Mouse (Mus musculus) right cerebral cortex, postnatal 36 days (tissue): ENCODE measurements around the gene C030005K15Rik.
"Not testable (repeated sequence)": the region's sequence is repeated elsewhere in the genome, so short reads cannot be mapped to it uniquely, and the experiment has no call there.

Experiments
- DNase-seq, 2 experiments: peaks; one replicate each; pipeline ENCODE4 v3.0.0; 2022; ENCODE audit warnings: low spot score in 2 of 2, mixed read lengths in 1 of 2

The C030005K15Rik gene

DNA sequence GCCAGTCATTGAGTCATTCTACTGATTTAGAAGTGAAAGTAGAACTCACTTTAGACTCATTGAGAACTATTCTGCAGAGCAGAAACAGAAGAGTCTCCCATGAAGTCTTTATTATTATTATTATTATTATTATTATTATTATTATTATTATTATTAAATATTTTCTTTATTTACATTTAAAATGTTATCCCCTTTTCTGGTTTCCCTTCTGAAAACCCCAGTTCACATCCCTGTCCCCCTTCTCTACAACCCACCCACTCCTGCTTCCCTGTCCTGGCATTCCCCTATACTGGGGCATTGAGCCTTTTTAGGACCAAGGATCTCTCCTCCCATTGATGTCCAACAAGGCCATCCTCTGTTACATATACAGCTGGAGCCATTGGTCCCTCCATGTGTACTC, at the start of gene C030005K15Rik:
TSS of gene C030005K15Rik (minus strand) at position 101 of the 400 bp plus-strand sequence.
- DNase-seq = not testable (repeated sequence)

DNA sequence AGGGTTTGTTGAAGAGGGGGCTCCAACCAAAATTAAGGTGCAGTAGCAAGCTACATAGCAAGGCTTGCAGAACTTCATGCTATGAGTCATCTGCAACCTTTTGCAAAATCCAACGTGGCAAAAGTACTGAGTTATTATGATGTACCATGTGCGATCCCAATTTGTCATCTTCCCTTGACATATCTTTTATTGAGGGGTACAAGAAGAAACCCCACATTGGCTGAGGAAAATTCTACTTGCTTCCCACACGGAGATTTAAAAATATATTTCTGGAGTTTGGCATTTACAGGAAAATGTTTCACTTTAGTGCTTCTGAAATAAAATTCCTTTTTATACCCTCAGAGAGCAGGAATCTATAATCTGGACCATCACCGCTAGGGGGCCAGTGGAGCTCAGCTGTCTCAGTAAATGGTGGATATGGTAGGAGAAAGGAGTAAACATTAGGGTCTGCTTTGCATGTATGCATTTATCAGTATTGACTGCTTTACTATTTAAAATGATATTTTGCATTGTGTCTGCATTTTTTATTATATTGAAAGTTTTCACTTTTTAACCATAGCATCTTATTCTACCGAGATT, 41.7 kb upstream of the C030005K15Rik start:
- DNase-seq = peak; percentile 11 to 48

DNA sequence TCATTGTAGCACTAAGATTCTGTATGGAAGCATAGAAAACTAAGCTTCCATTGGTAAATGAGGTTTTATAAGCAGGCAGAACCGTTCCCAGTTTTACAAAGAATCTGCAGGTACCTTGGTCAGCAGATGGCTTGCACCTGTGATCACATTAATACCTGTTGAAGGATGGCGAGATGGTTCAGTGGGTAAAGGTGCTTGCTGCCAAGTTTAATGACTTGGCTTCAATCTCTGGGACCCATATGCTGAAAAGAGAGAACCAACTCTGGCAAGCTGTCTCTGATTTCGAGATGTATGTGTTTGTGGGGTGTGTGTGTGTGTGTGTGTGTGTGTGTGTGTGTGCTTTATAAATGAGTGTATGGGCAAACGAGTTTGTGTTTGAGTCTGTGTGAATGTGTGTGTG, 27.3 kb upstream of the C030005K15Rik start:
- DNase-seq = no peak

DNA sequence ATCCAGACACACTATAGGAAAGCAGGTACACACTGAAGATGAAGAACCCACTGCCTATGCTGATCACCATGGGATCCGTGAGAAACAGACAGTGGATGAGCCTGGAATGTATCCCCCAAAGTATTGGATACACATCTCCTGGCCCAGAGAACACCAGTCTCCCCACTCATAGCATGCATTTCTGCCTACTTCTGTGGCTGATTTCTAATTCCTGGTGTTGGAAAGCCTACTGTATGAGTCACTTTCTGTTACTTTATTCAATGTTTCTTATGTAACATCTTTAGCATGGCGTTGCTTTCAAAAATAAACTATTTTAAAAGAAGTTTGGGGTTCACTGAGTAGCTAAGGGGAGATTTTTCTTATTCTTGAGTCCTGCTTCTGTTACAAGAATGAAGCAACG, 20.7 kb upstream of the C030005K15Rik start:
- DNase-seq = no peak

DNA sequence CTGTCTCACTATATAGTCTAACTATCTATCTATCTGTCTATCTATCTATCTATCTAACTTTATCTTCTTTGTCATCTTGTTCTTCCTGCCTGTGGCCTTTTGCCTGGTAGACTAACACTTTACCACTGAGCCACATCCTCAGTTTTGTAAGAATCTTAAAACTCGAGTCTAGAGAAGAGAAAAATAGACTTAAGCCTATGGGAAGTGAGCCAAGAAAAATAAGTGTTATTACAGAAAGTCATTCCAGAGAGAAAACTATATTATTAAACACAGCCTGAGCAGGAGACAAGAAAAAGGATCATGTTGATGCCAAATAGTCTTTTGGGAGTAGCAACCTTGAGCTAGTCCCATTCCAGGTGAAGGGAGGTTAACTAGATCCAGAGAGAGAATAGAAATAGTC, 626 bp downstream of the C030005K15Rik start:
- DNase-seq = no peak

DNA sequence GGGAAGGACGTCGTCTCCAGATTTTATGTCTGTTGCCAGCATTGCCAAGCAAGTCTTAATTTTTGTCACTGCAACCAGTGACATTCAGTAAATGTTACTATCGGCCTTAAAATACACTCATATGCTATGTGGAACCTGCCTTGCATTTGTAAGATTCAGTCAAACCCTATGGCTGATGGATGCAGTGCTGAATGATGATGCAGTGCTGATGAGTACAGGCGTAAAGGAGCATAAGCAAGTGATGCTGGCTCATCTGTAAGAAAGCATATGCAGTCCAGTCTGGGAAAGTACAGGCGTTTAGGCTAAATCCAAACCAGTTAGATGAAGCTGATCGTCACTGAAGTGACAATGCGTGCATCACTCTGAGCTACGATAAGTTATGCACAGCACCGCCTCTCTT, 3.8 kb downstream of the C030005K15Rik start:
- no peak for DNase-seq

DNA sequence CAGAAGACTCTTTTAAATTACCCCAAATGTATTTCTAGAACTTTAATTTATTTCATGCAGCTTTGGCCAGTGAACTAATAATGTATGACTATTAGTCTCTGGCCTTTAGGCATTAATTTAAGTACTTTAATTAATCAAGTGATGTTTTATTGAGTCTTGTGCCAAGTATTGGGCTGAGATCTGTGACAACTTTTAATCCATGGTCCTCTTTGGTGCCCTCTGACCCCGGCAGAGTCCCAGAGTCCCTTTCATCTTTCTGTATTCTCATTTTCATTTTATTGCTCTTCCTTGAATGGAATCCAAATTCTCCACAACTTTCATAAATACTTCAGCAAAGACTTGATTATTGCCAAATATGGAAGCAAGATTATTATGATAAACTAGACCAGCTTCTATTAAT, 5.9 kb downstream of the C030005K15Rik start:
- no peak for DNase-seq

DNA sequence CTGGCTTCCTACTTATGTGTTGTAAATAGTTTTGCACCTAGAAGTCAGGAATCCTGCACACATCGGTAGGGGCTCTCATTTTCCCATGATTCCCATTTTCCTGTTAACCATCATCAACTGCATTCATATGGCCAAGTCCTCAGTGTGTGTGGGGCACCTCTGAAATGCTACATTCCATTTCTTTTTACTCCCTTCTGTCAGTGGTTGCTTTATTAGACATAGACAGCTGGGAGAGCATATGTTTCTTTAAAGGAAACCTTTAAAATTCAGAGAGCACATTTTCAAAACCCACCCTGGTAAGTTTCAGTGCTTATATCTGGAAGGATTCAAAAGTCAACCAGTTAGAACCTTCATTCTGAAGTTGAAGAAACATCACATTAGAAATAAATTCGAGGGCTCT, 8.5 kb downstream of the C030005K15Rik start:
- no peak for DNase-seq

DNA sequence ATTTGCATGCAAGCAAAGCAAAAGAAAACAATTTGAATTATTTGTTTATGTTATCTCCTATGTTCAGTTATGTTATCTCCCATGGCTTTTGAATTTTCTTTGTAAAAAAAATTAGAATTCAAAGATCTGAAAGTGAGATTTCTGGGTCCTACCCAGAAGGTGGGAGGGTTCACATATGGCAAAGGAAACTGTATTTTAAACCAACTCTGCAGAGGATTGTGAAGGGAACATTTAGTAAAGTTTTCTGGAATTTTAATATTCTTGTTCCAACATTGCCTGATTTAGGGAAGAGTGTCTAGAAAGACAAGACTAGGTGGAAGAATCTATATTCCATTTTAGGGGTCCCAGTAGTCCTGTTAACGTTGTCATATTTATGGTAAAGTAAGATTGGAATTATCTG, 9.3 kb downstream of the C030005K15Rik start:
- no peak for DNase-seq

DNA sequence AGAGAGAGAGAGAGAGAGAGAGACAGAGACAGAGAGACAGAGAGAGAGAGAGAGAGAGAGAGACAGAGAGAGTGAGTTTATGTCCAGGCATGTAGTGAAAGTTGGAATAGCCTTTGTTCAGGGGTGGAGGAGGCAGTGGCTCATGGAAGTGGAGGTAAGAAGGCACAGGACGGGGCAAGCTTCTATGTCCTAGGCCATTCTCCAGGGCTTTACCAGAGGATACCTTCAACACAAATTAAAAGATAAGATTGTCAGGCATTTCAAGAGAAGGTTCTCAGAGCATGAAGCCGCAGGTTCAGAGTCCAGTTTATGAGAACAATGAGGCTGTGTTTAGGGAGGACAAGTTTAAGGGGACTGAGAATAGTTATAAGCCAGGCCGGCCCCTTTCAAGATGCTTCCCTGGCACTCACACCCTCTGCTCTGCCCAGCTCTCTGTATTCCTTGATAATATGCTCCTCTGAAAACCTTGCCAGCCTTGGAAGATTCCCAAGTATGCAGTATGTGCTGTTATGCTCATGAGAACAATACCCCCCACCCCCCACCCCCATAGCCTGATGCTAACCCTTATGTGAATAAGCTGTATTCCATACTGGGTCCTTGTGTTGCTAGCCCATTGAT, 11.2 kb downstream of the C030005K15Rik start:
- DNase-seq = no peak

DNA sequence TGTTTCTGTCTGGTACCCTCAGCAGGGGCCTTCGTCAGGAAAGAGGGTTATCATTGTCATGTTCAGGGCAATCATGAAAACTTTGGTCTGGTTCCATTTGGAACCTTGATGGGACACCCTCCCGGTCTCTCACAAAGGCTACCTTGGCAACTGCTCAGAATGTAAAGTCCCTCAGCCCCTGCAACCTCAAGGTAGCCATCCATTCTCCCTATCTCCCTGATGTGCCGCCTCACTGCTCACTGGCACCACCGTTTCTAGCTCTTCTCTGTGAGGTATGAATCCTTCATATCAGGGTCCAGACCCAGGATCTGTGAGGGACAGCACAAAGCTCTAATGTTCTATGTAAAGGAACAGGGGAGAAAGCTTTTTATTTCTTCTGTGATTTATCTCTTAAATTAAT, 12.0 kb downstream of the C030005K15Rik start:
- no peak for DNase-seq

DNA sequence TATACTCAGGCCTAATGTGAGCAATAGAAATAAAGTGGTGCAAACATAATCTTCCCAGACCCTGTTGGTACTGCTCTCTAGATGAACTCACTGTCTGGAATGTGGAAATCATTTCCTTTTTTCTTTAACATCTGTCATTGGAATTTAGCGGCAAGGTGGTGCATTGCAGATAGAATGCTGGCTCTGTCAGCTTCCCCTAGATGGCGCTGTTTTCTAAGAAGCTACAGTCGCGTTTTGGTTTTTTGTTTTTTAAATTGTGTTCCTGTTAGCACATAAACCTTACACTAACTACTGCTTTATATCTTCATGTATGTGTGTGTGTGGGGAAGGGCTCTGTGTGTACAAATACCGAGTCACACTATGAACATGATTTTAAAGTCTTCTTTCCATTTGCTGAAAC, 13.9 kb downstream of the C030005K15Rik start:
- no peak for DNase-seq

DNA sequence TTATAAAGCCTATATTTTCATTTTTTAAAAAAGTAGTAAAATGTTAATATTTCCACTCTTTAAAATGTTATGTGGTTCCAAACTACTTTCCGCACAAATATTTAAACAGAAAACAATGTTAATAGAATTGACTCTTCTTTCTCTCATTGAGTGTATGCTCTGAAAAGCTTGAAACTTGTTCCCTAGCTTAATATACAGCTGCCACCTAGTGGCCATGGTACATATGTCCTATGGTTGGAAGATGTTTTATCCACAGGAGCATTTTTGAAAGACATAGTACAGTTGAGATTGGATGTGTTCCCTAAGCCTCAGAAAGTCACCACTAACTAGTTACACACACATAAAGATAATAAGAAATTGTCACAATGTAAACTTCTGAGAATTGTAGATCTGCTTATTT, 22.0 kb downstream of the C030005K15Rik start:
- DNase-seq = no peak

DNA sequence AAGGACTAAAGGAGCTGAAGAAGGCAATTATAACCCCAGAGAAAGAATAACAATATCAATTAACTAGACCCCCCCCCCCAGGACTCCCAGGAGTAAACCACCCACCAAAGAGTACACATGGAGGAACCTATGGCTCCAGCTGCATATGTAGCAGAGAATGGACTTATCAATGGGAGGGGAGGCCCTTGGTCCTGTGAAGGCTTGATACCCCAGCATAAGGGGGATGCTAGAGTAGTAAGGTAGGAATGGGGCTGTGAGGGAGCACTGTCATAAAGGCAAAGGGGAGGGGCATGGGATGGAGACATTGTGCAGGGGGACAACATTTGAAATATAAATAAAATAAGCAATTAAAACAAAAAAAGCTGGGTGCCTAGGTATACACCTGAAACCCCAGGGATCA, 24.2 kb downstream of the C030005K15Rik start:
- no peak for DNase-seq

DNA sequence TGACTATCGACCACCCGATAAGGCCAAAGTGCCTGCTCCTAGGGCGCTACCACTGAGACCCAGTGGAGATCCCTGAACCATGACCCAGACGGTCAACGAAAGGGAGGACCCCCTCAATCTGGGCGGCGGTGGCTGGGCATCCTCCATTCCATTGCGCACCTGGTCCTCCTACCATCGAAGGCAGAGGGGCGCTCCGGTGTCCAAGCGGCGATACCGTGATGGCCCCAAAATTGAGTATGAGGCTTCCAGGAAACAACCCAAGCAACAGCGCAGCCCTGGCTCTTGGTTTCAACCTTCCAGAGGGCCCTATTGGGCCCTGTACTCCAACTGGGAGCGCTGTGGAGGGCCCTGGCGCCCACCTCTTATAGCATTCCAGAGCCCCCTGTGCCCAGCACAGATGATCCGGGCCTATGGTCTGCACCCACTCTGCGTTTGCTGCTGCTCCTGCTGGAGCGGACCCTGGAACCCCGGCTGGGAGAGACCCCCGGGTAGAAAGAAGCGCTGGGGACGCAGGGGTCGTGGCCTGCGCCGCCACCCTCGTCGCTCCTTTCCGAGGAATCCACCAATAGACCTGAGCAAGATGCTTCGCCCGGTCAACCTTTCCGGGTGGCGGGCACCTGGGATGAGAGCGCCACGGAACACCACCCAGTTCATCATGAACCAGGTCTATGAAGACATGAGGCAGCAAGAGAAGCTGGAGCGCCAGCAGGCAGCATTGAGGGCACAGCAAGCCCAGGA, 33.0 kb downstream of the C030005K15Rik start:
- no peak for DNase-seq

DNA sequence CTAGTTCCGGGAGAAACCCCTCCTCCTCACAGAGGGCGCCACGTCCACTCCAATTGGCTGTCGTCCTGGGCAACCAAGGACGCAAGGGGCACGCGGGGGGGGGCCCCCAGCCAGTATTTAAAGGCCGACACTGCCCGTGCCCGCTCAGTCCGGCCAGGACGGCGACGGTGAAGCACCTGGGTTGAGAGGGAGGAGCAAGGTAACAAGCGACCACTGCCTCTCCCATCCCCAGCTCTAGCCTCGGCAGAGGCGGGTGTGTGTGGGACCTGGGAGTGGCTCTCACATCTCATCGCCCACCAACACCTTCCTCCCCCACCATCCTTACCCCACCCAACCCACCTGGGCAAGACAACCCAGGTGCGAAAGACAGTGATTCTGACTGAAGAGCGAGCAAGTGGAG, 33.6 kb downstream of the C030005K15Rik start, which contains the start of gene Ccer1:
TSS of gene Ccer1 (plus strand) at position 147 of the 400 bp plus-strand sequence.
- DNase-seq = no peak

DNA sequence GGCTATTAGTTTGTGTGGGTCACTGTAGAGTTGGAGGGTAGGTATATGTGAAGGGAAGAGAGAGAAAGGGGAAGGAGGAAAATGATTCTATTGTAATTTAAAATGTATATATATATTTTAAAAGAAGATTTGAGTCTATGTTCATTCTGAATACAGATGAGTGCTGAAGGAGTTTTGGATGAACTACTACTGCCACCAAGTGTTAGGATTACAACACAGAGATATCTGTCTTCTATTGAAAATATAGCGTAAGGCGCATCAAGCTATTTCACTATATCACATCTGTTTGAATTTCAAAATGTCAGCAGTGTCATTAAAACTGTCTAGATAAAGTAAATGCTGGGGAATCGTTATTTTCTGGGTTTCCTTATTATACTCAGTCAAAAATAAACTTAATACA, 37.1 kb downstream of the C030005K15Rik start:
- no peak for DNase-seq

DNA sequence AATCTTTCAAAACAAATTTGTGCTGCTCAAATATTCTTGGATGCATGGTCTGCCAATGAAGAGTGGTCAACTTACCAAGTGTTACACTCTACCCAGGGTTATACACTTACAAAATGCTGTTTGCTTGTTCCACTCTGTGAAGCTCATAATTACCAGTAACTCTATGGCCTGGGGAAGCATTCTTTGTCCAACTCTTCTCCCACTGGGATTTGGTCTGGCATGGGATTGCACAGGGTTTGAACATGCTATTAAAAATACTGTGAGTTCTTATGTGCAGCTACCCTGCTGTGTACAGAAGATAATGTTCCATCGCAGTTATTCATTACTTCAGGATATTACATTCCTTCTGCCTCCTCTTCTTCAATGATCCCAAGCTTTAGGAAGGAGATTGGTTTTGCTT, 39.4 kb downstream of the C030005K15Rik start:
- DNase-seq = no peak

DNA sequence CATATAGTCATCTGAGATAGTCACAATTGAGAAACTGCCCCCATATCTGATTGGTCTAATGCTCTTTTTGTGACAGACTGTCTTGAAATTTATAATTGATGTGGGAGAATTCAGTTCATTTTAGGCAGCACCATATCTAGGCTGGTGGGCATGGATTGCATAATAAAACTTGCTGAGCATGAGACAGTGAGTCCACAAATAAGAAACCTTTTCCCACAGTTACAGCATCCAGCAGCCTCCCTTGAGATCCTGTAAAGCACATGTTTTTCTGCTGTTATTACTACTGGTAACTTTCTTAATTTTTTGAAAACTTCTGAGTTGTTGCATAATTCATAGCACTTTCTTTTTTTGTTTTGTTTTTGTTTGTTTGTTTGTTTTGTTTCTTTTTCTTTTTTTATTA, 43.6 kb downstream of the C030005K15Rik start:
- no peak for DNase-seq
